Mouse (Mus musculus) 3134 (cell line): Measurements from ENCODE around the gene Mterf1a.

Source experiments
- DNase-seq: peaks from one replicate; pipeline ENCODE4 v3.0.0-alpha.2; 2011; ENCODE audit warnings: low spot score; ENCODE audit not compliant: insufficient read length; ENCODE audit errors: extremely low read depth

The Mterf1a gene

GRCm38 (mm10) chr5:3845026-3845425 lies 48.7 kb downstream of the Mterf1a start, which contains the start of gene Lrrd1:
Gene Lrrd1 (plus strand): TSS chr5:3845173.
- peak; percentile 6 for DNase-seq
